Mouse (Mus musculus): ENCODE data around the gene Trp63. TPM values are rescaled to one million over a fixed set of nuclear protein-coding genes. Genes with fewer than 3 reads are reported as not detected.

Gene Trp63
- total RNA-seq, 2 experiments from 2014 or later = 6.5 to 8.0 TPM

DNA sequence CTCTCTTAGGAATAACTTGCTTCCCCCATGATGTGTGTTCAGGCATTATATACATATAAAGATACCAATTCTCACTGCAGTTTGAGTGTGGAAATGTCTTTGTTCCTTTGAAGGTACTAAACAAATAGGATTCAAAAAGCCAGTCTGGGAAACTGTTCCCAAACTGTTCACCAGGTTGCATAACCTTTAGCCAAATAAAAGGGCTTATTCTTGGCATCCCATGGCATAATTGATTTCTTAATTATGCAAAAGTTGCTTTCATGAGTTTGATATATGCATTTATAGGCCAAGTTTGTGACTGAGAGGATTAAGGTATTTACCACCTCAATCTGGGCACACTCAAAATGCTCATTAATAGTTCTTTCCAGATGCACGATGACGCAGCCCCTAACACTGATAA, 192.1 kb downstream of the Trp63 start:
- DNase-seq = no peak

DNA sequence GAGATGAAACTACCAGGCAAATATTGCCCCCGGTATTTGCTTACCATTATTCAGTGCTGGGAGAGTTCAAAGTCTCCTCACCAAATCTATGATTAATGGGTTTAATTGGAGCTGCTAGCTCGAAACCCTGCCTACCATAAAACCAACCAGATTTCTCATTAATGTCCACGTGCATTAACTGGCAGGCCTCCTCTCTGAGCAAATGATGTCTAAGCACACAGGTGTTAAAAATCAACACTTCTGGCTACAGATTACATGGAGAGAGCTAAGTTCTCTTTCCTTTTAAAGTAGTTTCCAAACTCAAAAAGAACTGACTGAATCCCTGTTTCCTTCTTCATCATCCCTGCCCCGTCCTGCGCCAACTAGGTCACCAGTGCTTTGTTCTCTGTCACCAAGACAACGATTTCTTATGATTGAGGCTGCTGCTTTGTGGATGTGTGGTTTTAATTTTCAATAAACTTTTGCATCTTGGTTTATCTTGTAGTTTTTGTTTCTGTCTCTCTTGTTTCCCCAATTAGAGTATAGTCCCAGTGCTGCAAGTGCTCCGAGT, 193.9 kb downstream of the Trp63 start:
- DNase-seq = no peak

DNA sequence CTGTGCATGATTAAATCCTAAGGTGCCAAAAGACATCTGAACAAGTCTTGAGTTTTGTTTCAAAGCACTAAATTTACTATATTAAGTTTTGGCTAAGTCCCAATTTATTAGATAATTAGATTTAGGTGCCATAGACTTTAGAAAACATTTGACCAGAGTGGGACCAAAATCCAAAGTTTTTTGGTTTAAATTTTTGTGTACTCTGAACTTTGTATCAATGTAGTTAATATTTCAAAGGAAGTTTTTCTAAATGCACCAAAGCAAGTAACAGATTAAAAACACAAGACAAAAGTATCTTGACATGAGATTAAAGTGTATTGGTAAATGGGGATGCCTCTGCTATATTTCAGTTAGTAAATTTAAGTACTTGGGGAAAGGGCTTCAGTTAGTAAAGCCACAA, 194.6 kb downstream of the Trp63 start:
- no peak for DNase-seq

DNA sequence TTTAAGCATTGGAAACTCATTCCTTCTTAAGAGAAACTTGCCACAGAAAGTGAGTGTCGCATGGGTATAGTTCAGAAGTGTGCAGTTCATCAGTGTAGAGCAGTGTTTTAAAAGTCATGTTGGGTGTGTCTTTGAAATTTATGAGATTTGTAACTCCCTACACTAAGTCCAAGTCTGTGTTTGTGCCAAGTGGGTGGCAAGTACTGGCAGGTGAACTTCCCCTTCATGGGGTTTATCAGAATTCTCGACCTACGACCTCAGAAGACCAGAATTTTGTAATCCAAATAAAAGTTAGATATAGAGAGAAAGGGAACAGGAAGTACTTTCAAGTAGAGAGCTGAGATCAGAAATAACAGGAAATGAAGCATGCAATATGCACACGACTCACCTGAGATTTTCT, 215.5 kb downstream of the Trp63 start:
- no peak for DNase-seq

DNA sequence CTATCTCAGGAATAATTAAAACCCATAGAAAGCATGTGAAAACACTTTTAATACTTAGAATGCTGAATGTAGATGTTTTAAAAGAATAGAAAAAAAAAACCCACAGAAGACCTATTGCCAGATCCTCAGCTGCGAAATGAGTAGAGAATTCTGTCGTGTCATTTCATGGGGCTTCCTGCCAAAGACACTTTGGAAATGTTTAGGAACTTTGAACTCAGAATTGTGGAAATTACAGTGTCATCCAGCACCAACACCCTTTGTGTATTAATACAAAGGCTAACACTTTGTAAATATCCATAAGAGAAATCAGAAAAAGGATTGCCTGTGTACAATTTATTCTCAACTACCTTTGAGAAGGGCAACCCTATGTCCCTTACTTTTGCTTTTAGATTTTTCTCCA, 216.1 kb downstream of the Trp63 start:
- DNase-seq = no peak

DNA sequence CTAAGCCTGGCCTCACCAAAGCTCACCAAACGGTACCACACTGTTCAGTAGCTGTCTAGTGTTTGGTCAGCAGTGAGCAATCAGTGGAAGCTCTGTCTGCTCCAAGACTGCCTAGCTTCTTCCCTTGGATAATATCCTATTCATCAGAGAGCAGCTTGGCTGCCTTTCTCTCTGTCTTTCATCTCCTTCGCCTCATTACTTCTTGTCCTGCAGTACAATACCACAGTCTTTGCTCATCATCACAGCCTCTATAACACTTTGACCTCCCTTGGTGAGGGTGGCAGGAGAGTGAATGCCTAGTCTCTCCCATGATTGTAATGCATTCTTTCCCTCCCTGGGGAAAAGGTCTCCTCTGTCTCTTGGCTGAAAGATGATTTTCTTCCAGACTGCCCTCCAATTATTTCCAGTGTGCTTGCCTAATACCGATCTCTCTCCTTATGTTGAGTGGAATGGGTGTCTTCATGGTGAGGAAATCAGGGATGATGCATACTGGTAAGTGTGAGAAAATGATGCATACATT, 216.9 kb downstream of the Trp63 start:
- DNase-seq = no peak

DNA sequence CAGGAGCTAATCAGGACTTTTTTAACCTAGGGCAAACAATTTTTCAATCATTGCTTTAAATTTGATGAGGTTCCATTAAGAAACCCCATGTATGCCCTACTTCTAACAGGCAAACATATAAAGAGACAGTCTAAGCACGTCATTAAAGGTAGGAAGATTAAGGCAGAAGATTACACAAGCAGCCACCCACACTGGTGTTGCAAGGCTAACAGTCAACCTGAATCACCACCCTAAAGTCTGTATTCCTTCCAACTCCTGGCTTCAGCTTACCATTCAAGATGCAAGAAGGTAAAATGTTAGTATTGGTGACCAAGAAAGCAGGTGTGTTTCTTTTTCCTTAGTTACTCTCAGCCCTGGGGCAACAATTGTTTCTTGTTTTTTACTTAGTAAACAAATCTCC, 228.6 kb downstream of the Trp63 start:
- no peak for DNase-seq

DNA sequence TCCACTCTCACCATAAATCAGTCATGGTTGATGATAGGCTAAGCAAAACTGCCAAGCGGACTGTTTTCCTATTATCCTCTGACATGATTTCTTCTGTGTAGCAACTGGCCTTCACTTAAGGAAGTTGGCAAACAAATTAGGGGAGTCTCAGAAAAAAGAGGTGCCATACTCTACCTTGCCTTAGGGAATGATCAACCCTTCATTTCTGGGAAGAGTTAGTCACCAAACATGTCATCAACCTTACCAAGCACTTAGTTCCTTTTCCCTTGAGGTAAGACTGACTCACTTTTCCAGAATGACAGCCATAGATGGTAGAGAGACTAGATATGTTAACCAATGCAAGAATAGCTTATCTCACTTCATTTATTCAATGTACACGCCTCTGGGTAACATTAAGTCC, 250.6 kb downstream of the Trp63 start:
- no peak for DNase-seq

Data from gastrocnemius, postnatal 25 days (tissue).